Mouse (Mus musculus): ENCODE results near the gene C2cd4c. TPM values are rescaled to one million over a fixed set of nuclear protein-coding genes. Genes with fewer than 3 reads are reported as not detected.

Gene C2cd4c
- total RNA-seq, 2 experiments from 2014 or later: 13.3 to 14.2 TPM

Other genes starting within 250 kb of the C2cd4c start
- gene Vmn2r83, start 145.3 kb downstream of the C2cd4c start, total RNA-seq (2021): not detected
- 1 to 10 TPM; 3.2 to 3.7 TPM for gene Plpp2, start 80.2 kb downstream of the C2cd4c start, total RNA-seq (2021)
- gene Mier2, start 58.8 kb downstream of the C2cd4c start, total RNA-seq (2021): 10 to 100 TPM; 47.5 to 50.2 TPM
- gene Theg, start 26.7 kb downstream of the C2cd4c start, total RNA-seq (2021): not detected
- gene Shc2, start 23.9 kb upstream of the C2cd4c start, total RNA-seq (2021): 10 to 100 TPM; 47.1 to 50.7 TPM
- gene Odf3l2, start 31.7 kb upstream of the C2cd4c start, total RNA-seq (2021): under 1 TPM; 0.39 to 0.73 TPM
- gene Madcam1, start 50.5 kb upstream of the C2cd4c start, total RNA-seq (2021): under 1 TPM; 0.47 to 0.49 TPM
- 10 to 100 TPM; 69.6 to 72.6 TPM for gene Tpgs1, start 55.3 kb upstream of the C2cd4c start, total RNA-seq (2021)
- 10 to 100 TPM; 64.9 to 66.8 TPM for gene Cdc34, start 68.2 kb upstream of the C2cd4c start, total RNA-seq (2021)
- 1 to 10 TPM; 1.2 to 1.5 TPM for gene Gzmm, start 75.0 kb upstream of the C2cd4c start, total RNA-seq (2021)
- gene Bsg, start 90.5 kb upstream of the C2cd4c start, total RNA-seq (2021): 100 to 1,000 TPM; 697 to 706 TPM
- 10 to 100 TPM; 75.5 to 80.0 TPM for gene Hcn2, start 102.6 kb upstream of the C2cd4c start, total RNA-seq (2021)
- 10 to 100 TPM; 40.1 to 43.7 TPM for gene Polrmt, start 132.6 kb upstream of the C2cd4c start, total RNA-seq (2021)
- gene Fgf22, start 141.1 kb upstream of the C2cd4c start, total RNA-seq (2021): 1 to 10 TPM; 1.9 to 3.0 TPM
- 10 to 100 TPM; 90.7 to 95.8 TPM for gene Rnf126, start 152.9 kb upstream of the C2cd4c start, total RNA-seq (2021)
- 1 to 10 TPM; 1.7 to 2.6 TPM for gene Fstl3, start 163.2 kb upstream of the C2cd4c start, total RNA-seq (2021)
- gene Prss57, start 176.9 kb upstream of the C2cd4c start, total RNA-seq (2021): under 1 TPM; 0.32 to 0.54 TPM
- 100 to 1,000 TPM; 430 to 432 TPM for gene Palm, start 179.5 kb upstream of the C2cd4c start, total RNA-seq (2021)
- under 1 TPM; 0.30 to 0.51 TPM for gene Misp, start 207.0 kb upstream of the C2cd4c start, total RNA-seq (2021)
- 10 to 100 TPM; 58.2 to 62.2 TPM for gene Ptbp1, start 240.4 kb upstream of the C2cd4c start, total RNA-seq (2021)